Mouse (Mus musculus) erythroblast, embryonic 14.5 days (primary cell): Measurements from ENCODE around the gene Fgf3.

Experiments
- GATA1 ChIP-seq: IDR thresholded peaks from 2 replicates; pipeline ENCODE4 v1.6.1; 2012; ENCODE audit warnings: low read length, inconsistent platforms, mixed read lengths
- TAL1 ChIP-seq: IDR thresholded peaks from 3 replicates; pipeline ENCODE4 v1.6.1; 2012; ENCODE audit warnings: low read length, inconsistent platforms, mixed read lengths

- no peak for TF ChIP-seq GATA1
- no peak for TF ChIP-seq TAL1
Observed at GRCm38 (mm10) chr7:144857826-144858342, 20.0 kb downstream of the Fgf3 start.
